Mouse (Mus musculus) embryonic facial prominence, embryonic 11.5 days (tissue): Measurements from ENCODE around the gene Ppm1l. TPM values are rescaled to one million over a fixed set of nuclear protein-coding genes. Genes with fewer than 3 reads are reported as not detected.

Experiments used
- ATAC-seq: fragments of 200-750 bp; cut with Nextera tagmentation; replicated peaks from 2 replicates; pipeline ENCODE4 v1.8.0; 2017; ENCODE audit warnings: low read depth; ENCODE audit not compliant: insufficient number of reproducible peaks, low FRiP score, low TSS enrichment
- DNase-seq: peaks from one replicate; pipeline ENCODE4 v3.0.0-alpha.2; 2015; ENCODE audit warnings: low spot score
- H3K27ac ChIP-seq: fragments of 300-500 bp; sonication (generic); replicated peaks from 2 replicates; pipeline ENCODE4 v1.5.1; 2014; ENCODE audit warnings: mild to moderate bottlenecking, low read depth, low read length, control low read depth
- H3K27me3 ChIP-seq: fragments of 300-500 bp; sonication (generic); 2 replicates; pipeline ENCODE4 v1.6.1; 2014; ENCODE audit warnings: mild to moderate bottlenecking, low read length, moderate library complexity, mixed read lengths; ENCODE audit not compliant: control insufficient read depth, insufficient read depth
- H3K36me3 ChIP-seq: fragments of 300-500 bp; sonication (generic); replicated peaks from 2 replicates; pipeline ENCODE4 v1.6.1; 2014; ENCODE audit warnings: low read depth, mild to moderate bottlenecking, low read length, moderate library complexity, mixed read lengths; ENCODE audit not compliant: control insufficient read depth, insufficient read depth
- H3K4me1 ChIP-seq: fragments of 300-500 bp; sonication (generic); 2 replicates; pipeline ENCODE4 v1.6.1; 2014; ENCODE audit warnings: low read length, mixed read lengths; ENCODE audit not compliant: control insufficient read depth, insufficient read depth
- H3K4me2 ChIP-seq: fragments of 300-500 bp; sonication (generic); 2 replicates; pipeline ENCODE4 v1.6.1; 2014; ENCODE audit warnings: low read depth, mild to moderate bottlenecking, control low read depth, low read length, moderate library complexity
- H3K4me3 ChIP-seq: fragments of 300-500 bp; sonication (generic); 2 replicates; pipeline ENCODE4 v1.5.1; 2014; ENCODE audit warnings: low read depth, low read length, control low read depth
- H3K9ac ChIP-seq: fragments of 300-500 bp; sonication (generic); replicated peaks from 2 replicates; pipeline ENCODE4 v1.6.1; 2014; ENCODE audit warnings: mild to moderate bottlenecking, control low read depth, low read length
- H3K9me3 ChIP-seq: fragments of 300-500 bp; sonication (generic); replicated peaks from 2 replicates; pipeline ENCODE4 v1.6.1; 2016; ENCODE audit warnings: mild to moderate bottlenecking, low read length, inconsistent platforms, mixed read lengths; ENCODE audit not compliant: control insufficient read depth
- WGBS: fragments of 180-500 bp; shearing (Covaris S2); extraction: QIAGEN DNeasy Blood & Tissue Kit; methylation state at CpG from one replicate; pipeline ENCODE4 v1.1.7; 2014; 5-methylcytosine and 5-hydroxymethylcytosine counted together
- polyA plus RNA-seq: library from polyadenylated mRNA; unstranded; fragments of >200 nt; fragmentation: Nextera tagmentation; extraction: Ambion mirVana; gene quantifications from 2 replicates; pipeline ENCODE4 v1.2.1, GENCODE M21; 2014

Gene Ppm1l
- polyA plus RNA-seq, 1 experiment from 2014 or later = 9.3 TPM

GRCm38 (mm10) chr3:69362906-69363305 lies 46.2 kb downstream of the Ppm1l start:
- Histone ChIP-seq H3K4me1 (no peaks in the 10 kb centered on the region), H3K4me2 (no peak overlapping the region), H3K9me3 (no peaks in the 10 kb centered on the region), H3K27ac (no peak overlapping the region), H3K27me3 (no peaks in the 10 kb centered on the region), H3K4me3 (no peak overlapping the region), H3K36me3 (no peaks in the 10 kb centered on the region), H3K9ac (no peak overlapping the region)
- ATAC-seq (no peak), DNase-seq (no peak)
- WGBS = 79% methylated on average over 4 of the region's 4 CpGs

- H3K9ac ChIP-seq = no peak overlapping the region
- no peak overlapping the region for H3K4me2 ChIP-seq
- no peaks in the 10 kb centered on the region for H3K9me3 ChIP-seq
- no peak overlapping the region for H3K4me3 ChIP-seq
- DNase-seq (no peak), ATAC-seq (no peak)
- no peaks in the 10 kb centered on the region for H3K27me3 ChIP-seq
- WGBS = 82% methylated on average over 6 of the region's 6 CpGs
- no peaks in the 10 kb centered on the region for H3K4me1 ChIP-seq
- H3K27ac ChIP-seq = no peak overlapping the region
- H3K36me3 ChIP-seq = no peaks in the 10 kb centered on the region
Measured at GRCm38 (mm10) chr3:69364151-69364550, 47.5 kb downstream of the Ppm1l start.

- no peak overlapping the region for H3K4me3 ChIP-seq
- no peaks in the 10 kb centered on the region for H3K9me3 ChIP-seq
- no peak overlapping the region for H3K27ac ChIP-seq
- no peak overlapping the region for H3K4me2 ChIP-seq
- H3K36me3 ChIP-seq = no peaks in the 10 kb centered on the region
- ATAC-seq = no peak
- DNase-seq = no peak
- H3K4me1 ChIP-seq = no peaks in the 10 kb centered on the region
- 89% methylated on average over 9 of the region's 9 CpGs for WGBS
- no peak overlapping the region for H3K9ac ChIP-seq
- no peaks in the 10 kb centered on the region for H3K27me3 ChIP-seq
Measured at GRCm38 (mm10) chr3:69367916-69368315, 51.3 kb downstream of the Ppm1l start.

- WGBS = 80% methylated on average over 3 of the region's 3 CpGs
- H3K9me3 ChIP-seq = no peaks in the 10 kb centered on the region
- no peak overlapping the region for H3K27ac ChIP-seq
- no peak overlapping the region for H3K9ac ChIP-seq
- no peaks in the 10 kb centered on the region for H3K4me1 ChIP-seq
- H3K27me3 ChIP-seq = no peaks in the 10 kb centered on the region
- DNase-seq (no peak), ATAC-seq (no peak)
- H3K4me3 ChIP-seq = no peak overlapping the region
- H3K36me3 ChIP-seq = no peaks in the 10 kb centered on the region
- no peak overlapping the region for H3K4me2 ChIP-seq
Measured at GRCm38 (mm10) chr3:69372731-69373130, 56.1 kb downstream of the Ppm1l start.

- H3K36me3 ChIP-seq = no peaks in the 10 kb centered on the region
- no peaks in the 10 kb centered on the region for H3K27me3 ChIP-seq
- 88% methylated on average over 10 of the region's 10 CpGs for WGBS
- H3K4me3 ChIP-seq = no peak overlapping the region
- DNase-seq (no peak), ATAC-seq (no peak)
- no peaks in the 10 kb centered on the region for H3K4me1 ChIP-seq
- H3K27ac ChIP-seq = no peak overlapping the region
- no peak overlapping the region for H3K4me2 ChIP-seq
- H3K9ac ChIP-seq = no peak overlapping the region
- H3K9me3 ChIP-seq = no peaks in the 10 kb centered on the region
Measured at GRCm38 (mm10) chr3:69373544-69374306, 57.1 kb downstream of the Ppm1l start.

GRCm38 (mm10) chr3:69374538-69374937 lies 57.9 kb downstream of the Ppm1l start:
- Histone ChIP-seq H3K4me1 (no peaks in the 10 kb centered on the region), H3K4me2 (no peak overlapping the region), H3K9ac (no peak overlapping the region), H3K36me3 (no peaks in the 10 kb centered on the region), H3K9me3 (no peaks in the 10 kb centered on the region), H3K4me3 (no peak overlapping the region), H3K27ac (no peak overlapping the region), H3K27me3 (no peaks in the 10 kb centered on the region)
- ATAC-seq (no peak), DNase-seq (no peak)
- WGBS = 93% methylated on average over 5 of the region's 5 CpGs

GRCm38 (mm10) chr3:69374983-69375382 lies 58.3 kb downstream of the Ppm1l start:
- ATAC-seq = no peak
- no peak overlapping the region for H3K4me3 ChIP-seq
- 88% methylated on average over 5 of the region's 5 CpGs for WGBS
- no peak overlapping the region for H3K9ac ChIP-seq
- no peaks in the 10 kb centered on the region for H3K36me3 ChIP-seq
- no peaks in the 10 kb centered on the region for H3K27me3 ChIP-seq
- no peaks in the 10 kb centered on the region for H3K4me1 ChIP-seq
- no peak overlapping the region for H3K27ac ChIP-seq
- H3K4me2 ChIP-seq = no peak overlapping the region
- no peak for DNase-seq
- no peaks in the 10 kb centered on the region for H3K9me3 ChIP-seq

GRCm38 (mm10) chr3:69381213-69381612 lies 64.6 kb downstream of the Ppm1l start:
- Histone ChIP-seq H3K9ac (no peak overlapping the region), H3K4me2 (no peak overlapping the region), H3K9me3 (no peaks in the 10 kb centered on the region), H3K36me3 (no peaks in the 10 kb centered on the region), H3K4me3 (no peak overlapping the region), H3K27ac (no peak overlapping the region), H3K27me3 (no peaks in the 10 kb centered on the region), H3K4me1 (no peaks in the 10 kb centered on the region)
- ATAC-seq (no peak), DNase-seq (no peak)
- 89% methylated on average over 4 of the region's 4 CpGs for WGBS
